ENCODE assay signal across 12 mouse cellular contexts in the genomic region with DNA sequence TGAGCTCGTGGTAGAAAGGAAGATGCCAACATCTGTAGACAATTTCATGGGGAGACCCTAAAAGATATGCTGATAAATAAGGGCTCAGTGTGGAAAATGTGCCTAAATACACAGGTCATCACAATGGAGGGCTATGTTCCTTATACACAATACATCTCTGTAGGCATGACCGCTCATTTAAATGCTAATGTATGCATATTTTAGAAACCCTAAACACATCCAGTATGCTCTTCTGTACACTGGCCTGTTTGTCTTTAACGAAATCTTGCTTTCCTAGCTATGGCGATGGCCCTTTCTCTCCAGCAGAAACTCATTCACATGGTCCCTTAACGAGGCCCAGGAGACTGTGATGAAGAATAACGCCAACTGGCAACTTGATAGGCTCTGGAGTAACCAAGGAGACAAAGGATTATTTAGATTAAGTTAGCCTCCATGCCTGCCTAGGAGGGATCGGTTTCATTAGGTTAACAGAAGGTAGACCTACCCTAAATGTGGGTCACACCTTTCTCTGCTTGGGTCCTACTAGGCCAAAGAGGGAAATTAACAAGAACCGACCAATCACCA.
DNase-seq lines count a peak whose midpoint lies in the region; ATAC-seq and TF ChIP-seq lines count a peak whose summit lies in the region.
"Had no signal": no experiment of that assay in that cellular context is flagged by ENCODE, and none has a peak within 500 bp of the region (broad histone marks: within the 10 kb centered on the region; RNA-seq: fewer than 3 reads in every experiment).

No protein-coding gene starts in this region.

- 0 out of 2 replicates have a peak, but pooled peaks cover 3% of the 10 kb centered on the region for H3K36me3 ChIP-seq in forebrain, embryonic 14.5 days (ENCODE audit: control insufficient read depth, insufficient read depth, low read length)
- peaks cover 14% of the 10 kb centered on the region for H3K36me3 ChIP-seq in midbrain, embryonic 13.5 days

- no peak overlapping the region for H3K9ac ChIP-seq in forebrain, embryonic 14.5 days (ENCODE audit: low read length)
- no peak overlapping the region for H3K9ac ChIP-seq in midbrain, embryonic 13.5 days (replicated peaks)
- H3K9ac ChIP-seq: heart, embryonic 13.5 days; lung, embryonic 14.5 days had no signal

- H3K4me3 ChIP-seq in layer of hippocampus, adult 2 months = no peak overlapping the region
- H3K4me3 ChIP-seq in forebrain, embryonic 14.5 days (ENCODE audit: low read depth, low read length) = no peak overlapping the region
- H3K4me3 ChIP-seq in midbrain, embryonic 13.5 days (replicated peaks) = no peak overlapping the region
- H3K4me3 ChIP-seq: heart, embryonic 13.5 days had no signal

- H3K27ac ChIP-seq in layer of hippocampus, adult 2 months = peak overlapping the region; percentile 7; the same call in 1 of the 2 replicates
- H3K27ac ChIP-seq in forebrain, embryonic 14.5 days (ENCODE audit: low read depth, low read length) = no peak overlapping the region
- H3K27ac ChIP-seq in midbrain, embryonic 13.5 days = peak overlapping the region; percentile 31
- H3K27ac ChIP-seq: heart, embryonic 13.5 days had no signal

- H3K27me3 ChIP-seq in forebrain, embryonic 14.5 days (replicated peaks; ENCODE audit: control insufficient read depth, insufficient read depth, low read length) = no peaks in the 10 kb centered on the region
- H3K27me3 ChIP-seq in midbrain, embryonic 13.5 days = no peaks in the 10 kb centered on the region
- H3K27me3 ChIP-seq: heart, embryonic 13.5 days had no signal

- WGBS in forebrain, embryonic 14.5 days = 36% methylated on average over 8 of the region's 8 CpGs
- WGBS in midbrain, embryonic 13.5 days = 56% methylated on average over 8 of the region's 8 CpGs

- no peak overlapping the region for H3K4me2 ChIP-seq in forebrain, embryonic 14.5 days (ENCODE audit: low read length)
- no peak overlapping the region for H3K4me2 ChIP-seq in midbrain, embryonic 13.5 days (replicated peaks)
- H3K4me2 ChIP-seq: heart, embryonic 13.5 days; lung, embryonic 14.5 days had no signal

- TF ChIP-seq CTCF in layer of hippocampus, adult 2 months (conservative IDR thresholded peaks at IDR 0.05) = no peak
- no peak for TF ChIP-seq CTCF in brain, embryonic 14.5 days (IDR thresholded peaks at IDR 0.05; ENCODE audit: borderline replicate concordance, extremely low read depth, insufficient read depth, insufficient read length)

- ATAC-seq in forebrain, embryonic 14.5 days = peak; percentile 47
- ATAC-seq in midbrain, embryonic 13.5 days = peak; percentile 76

- DNase-seq in layer of hippocampus, adult 2 months (ENCODE audit: low spot score in 2 of 2) = no peak
- DNase-seq in layer of hippocampus, adult 18-20 months (ENCODE audit: low spot score in 2 of 2) = no peak
- DNase-seq in brain, embryonic 14.5 days (ENCODE audit: low read depth) = peak; percentile 62
- DNase-seq in forebrain, embryonic 14.5 days (ENCODE audit: low spot score) = no peak
- DNase-seq in cerebellum, postnatal 36 days = no peak
- no peak for DNase-seq in heart, postnatal 25 days (ENCODE audit: low spot score)
- DNase-seq: cerebellum, adult 8-10 months; kidney, adult 9 months; lung, embryonic 14.5 days; thymus, postnatal 36 days had no signal

- intact Hi-C loops in heart, postnatal 25 days (cut with DNase I) = no loop called here

- 0 out of 2 replicates have a peak, but pooled peaks cover 2% of the 10 kb centered on the region for H3K4me1 ChIP-seq in forebrain, embryonic 14.5 days (ENCODE audit: control insufficient read depth, insufficient read depth, low read length)
- H3K4me1 ChIP-seq in midbrain, embryonic 13.5 days (replicated peaks) = peaks cover 16% of the 10 kb centered on the region

- no peaks in the 10 kb centered on the region for H3K9me3 ChIP-seq in forebrain, embryonic 14.5 days (replicated peaks; ENCODE audit: control insufficient read depth, low read length)
- H3K9me3 ChIP-seq in midbrain, embryonic 13.5 days = no peaks in the 10 kb centered on the region
- H3K9me3 ChIP-seq: heart, embryonic 13.5 days had no signal

- TF ChIP-seq POLR2A in brain, embryonic 14.5 days (IDR thresholded peaks at IDR 0.05; ENCODE audit: borderline replicate concordance, extremely low read depth, insufficient read depth, insufficient read length, poor library complexity, severe bottlenecking) = no peak
